Mouse (Mus musculus): Measurements from ENCODE around the gene Eid1. TPM values are rescaled to one million over a fixed set of nuclear protein-coding genes. Genes with fewer than 3 reads are reported as not detected.

Eid1 gene
- polyA plus RNA-seq, 1 experiment from 2014 or later = 552 TPM

GRCm38 (mm10) chr2:125716599-125716998 lies 43.7 kb downstream of the Eid1 start:
- H3K4me2 ChIP-seq (replicated peaks) = no peak overlapping the region
- no peak for ATAC-seq (ENCODE audit: low FRiP score)
- no peaks in the 10 kb centered on the region for H3K36me3 ChIP-seq (replicated peaks; ENCODE audit: control insufficient read depth, insufficient read depth)
- no peaks in the 10 kb centered on the region for H3K4me1 ChIP-seq (replicated peaks; ENCODE audit: control insufficient read depth, insufficient read depth, low read length)
- no peak overlapping the region for H3K9ac ChIP-seq
- 87% methylated on average over 8 of the region's 8 CpGs for WGBS
- H3K9me3 ChIP-seq (ENCODE audit: control insufficient read depth, low read length) = no peaks in the 10 kb centered on the region
- peaks cover 4% of the 10 kb centered on the region; the same call in 1 of the 2 replicates for H3K27me3 ChIP-seq (ENCODE audit: control insufficient read depth, insufficient read depth, low read length)
- H3K4me3 ChIP-seq (replicated peaks; ENCODE audit: low read length) = no peak overlapping the region
- no peak overlapping the region for H3K27ac ChIP-seq
- no peak for DNase-seq (ENCODE audit: low spot score)

- Histone ChIP-seq H3K36me3 (replicated peaks; ENCODE audit: control insufficient read depth, insufficient read depth) (no peaks in the 10 kb centered on the region), H3K4me3 (replicated peaks; ENCODE audit: low read length) (peak overlapping the region; percentile 49), H3K4me2 (replicated peaks) (peak overlapping the region; percentile 100), H3K4me1 (replicated peaks; ENCODE audit: control insufficient read depth, insufficient read depth, low read length) (peaks cover 15% of the 10 kb centered on the region; the same call in 1 of the 2 replicates), H3K27me3 (ENCODE audit: control insufficient read depth, insufficient read depth, low read length) (peaks cover 15% of the 10 kb centered on the region), H3K27ac (no peak overlapping the region; the same call in 1 of the 2 replicates), H3K9ac (peak overlapping the region; percentile 64), H3K9me3 (ENCODE audit: control insufficient read depth, low read length) (no peaks in the 10 kb centered on the region)
- ATAC-seq (ENCODE audit: low FRiP score) (no peak), DNase-seq (ENCODE audit: low spot score) (no peak)
- 1% methylated on average over 18 of the region's 18 CpGs for WGBS
Measured at GRCm38 (mm10) chr2:125723086-125723407, 50.2 kb downstream of the Eid1 start.

- peak overlapping the region; percentile 76 for H3K27ac ChIP-seq
- H3K4me2 ChIP-seq (replicated peaks) = peak overlapping the region; percentile 100
- WGBS = under 1% methylated on average over 34 of the region's 34 CpGs
- H3K9ac ChIP-seq = peak overlapping the region; percentile 64
- no peaks in the 10 kb centered on the region for H3K36me3 ChIP-seq (replicated peaks; ENCODE audit: control insufficient read depth, insufficient read depth)
- DNase-seq (ENCODE audit: low spot score) (peak; percentile 66), ATAC-seq (ENCODE audit: low FRiP score) (peak; percentile 81)
- H3K4me1 ChIP-seq (replicated peaks; ENCODE audit: control insufficient read depth, insufficient read depth, low read length) = peaks cover 15% of the 10 kb centered on the region; the same call in 1 of the 2 replicates
- no peaks in the 10 kb centered on the region for H3K9me3 ChIP-seq (ENCODE audit: control insufficient read depth, low read length)
- peaks cover 15% of the 10 kb centered on the region for H3K27me3 ChIP-seq (ENCODE audit: control insufficient read depth, insufficient read depth, low read length)
- peak overlapping the region; percentile 49 for H3K4me3 ChIP-seq (replicated peaks; ENCODE audit: low read length)
Measured at GRCm38 (mm10) chr2:125723408-125724085, 50.7 kb downstream of the Eid1 start.

- peak within 1 kb of the TSS; percentile 100 for H3K4me2 ChIP-seq (replicated peaks)
- WGBS = under 1% methylated on average over 15 of the region's 15 CpGs
- peaks cover 15% of the 10 kb centered on the region; the same call in 1 of the 2 replicates for H3K4me1 ChIP-seq (replicated peaks; ENCODE audit: control insufficient read depth, insufficient read depth, low read length)
- peaks cover 15% of the 10 kb centered on the region for H3K27me3 ChIP-seq (ENCODE audit: control insufficient read depth, insufficient read depth, low read length)
- no peaks in the 10 kb centered on the region for H3K36me3 ChIP-seq (replicated peaks; ENCODE audit: control insufficient read depth, insufficient read depth)
- H3K9me3 ChIP-seq (ENCODE audit: control insufficient read depth, low read length) = no peaks in the 10 kb centered on the region
- ATAC-seq (ENCODE audit: low FRiP score) (peak; percentile 87), DNase-seq (ENCODE audit: low spot score) (peak; percentile 75)
- H3K9ac ChIP-seq = peak within 1 kb of the TSS; percentile 64
- peak within 1 kb of the TSS; percentile 49 for H3K4me3 ChIP-seq (replicated peaks; ENCODE audit: low read length)
- H3K27ac ChIP-seq = peak within 1 kb of the TSS; percentile 76
Measured at GRCm38 (mm10) chr2:125724086-125724430, 51.2 kb downstream of the Eid1 start, which contains the start of gene Shc4. TSS of gene Shc4 (minus strand) at chr2:125724148.

Other genes starting within 250 kb of the Eid1 start
- not detected in 2 replicates for gene Gm9913, start 168.0 kb upstream of the Eid1 start, polyA plus RNA-seq (2014; fragmentation: Nextera tagmentation; extraction: Ambion mirVana)
- gene Fbn1, start 165.1 kb upstream of the Eid1 start, polyA plus RNA-seq (2014; fragmentation: Nextera tagmentation; extraction: Ambion mirVana) = 5.4 and 6.7 TPM in 2 replicates
- 2.8 and 3.2 TPM in 2 replicates for gene Cep152, start 48.0 kb upstream of the Eid1 start, polyA plus RNA-seq (2014; fragmentation: Nextera tagmentation; extraction: Ambion mirVana)
- gene Shc4, start 51.1 kb downstream of the Eid1 start, polyA plus RNA-seq (2014; fragmentation: Nextera tagmentation; extraction: Ambion mirVana) = 3.3 and 3.8 TPM in 2 replicates
- 36.5 and 37.2 TPM in 2 replicates for gene Secisbp2l, start 109.8 kb downstream of the Eid1 start, polyA plus RNA-seq (2014; fragmentation: Nextera tagmentation; extraction: Ambion mirVana)
- 32.0 and 36.2 TPM in 2 replicates for gene Galk2, start 186.0 kb downstream of the Eid1 start, polyA plus RNA-seq (2014; fragmentation: Nextera tagmentation; extraction: Ambion mirVana)
- 69.2 and 74.0 TPM in 2 replicates for gene Cops2, start 186.0 kb downstream of the Eid1 start, polyA plus RNA-seq (2014; fragmentation: Nextera tagmentation; extraction: Ambion mirVana)